Mouse (Mus musculus) mouse embryonic stem cell (cell line): Measurements from ENCODE around the gene Btrc.

ENCODE experiments used
- in situ Hi-C, 2 experiments: fragments of 300-500 bp; cut with MboI; formaldehyde crosslinking; loops; 1 replicate in 1 of 2; 3 replicates in 1 of 2; pipeline ENCODE4 v1.14.3; 2019 to 2020; ENCODE audit warnings: low sequenced_read_pairs in 2 of 2, low pct_unique_long_range_greater_than_20kb in 1 of 2, mixed read lengths in 1 of 2; ENCODE audit not compliant: unreplicated experiment in 1 of 2

Btrc gene

GRCm38 (mm10) chr19:45578976-45579375 is 215.4 kb downstream of the Btrc start:
- in situ Hi-C loops, result loop anchor here in 1 of 2 experiments (10.0 kb wide), 1 partner anchor 166 kb away; the partner anchor contains the start of genes Fgf8 and Npm3

GRCm38 (mm10) chr19:45579416-45579815 is 215.9 kb downstream of the Btrc start:
- in situ Hi-C loops, result loop anchor here in 1 of 2 experiments (10.0 kb wide), 1 partner anchor 165 kb away; the partner anchor contains the start of genes Fgf8 and Npm3
